Mouse (Mus musculus) cerebellum, adult 18-20 months (tissue): ENCODE results near the gene Ppp3cb.
A peak's percentile ranks its signal among the peaks of the same experiment; 100 is the strongest.

Experiments
- DNase-seq, 2 experiments: peaks; one replicate each; pipeline ENCODE4 v3.0.0; 2021

The Ppp3cb gene

DNA sequence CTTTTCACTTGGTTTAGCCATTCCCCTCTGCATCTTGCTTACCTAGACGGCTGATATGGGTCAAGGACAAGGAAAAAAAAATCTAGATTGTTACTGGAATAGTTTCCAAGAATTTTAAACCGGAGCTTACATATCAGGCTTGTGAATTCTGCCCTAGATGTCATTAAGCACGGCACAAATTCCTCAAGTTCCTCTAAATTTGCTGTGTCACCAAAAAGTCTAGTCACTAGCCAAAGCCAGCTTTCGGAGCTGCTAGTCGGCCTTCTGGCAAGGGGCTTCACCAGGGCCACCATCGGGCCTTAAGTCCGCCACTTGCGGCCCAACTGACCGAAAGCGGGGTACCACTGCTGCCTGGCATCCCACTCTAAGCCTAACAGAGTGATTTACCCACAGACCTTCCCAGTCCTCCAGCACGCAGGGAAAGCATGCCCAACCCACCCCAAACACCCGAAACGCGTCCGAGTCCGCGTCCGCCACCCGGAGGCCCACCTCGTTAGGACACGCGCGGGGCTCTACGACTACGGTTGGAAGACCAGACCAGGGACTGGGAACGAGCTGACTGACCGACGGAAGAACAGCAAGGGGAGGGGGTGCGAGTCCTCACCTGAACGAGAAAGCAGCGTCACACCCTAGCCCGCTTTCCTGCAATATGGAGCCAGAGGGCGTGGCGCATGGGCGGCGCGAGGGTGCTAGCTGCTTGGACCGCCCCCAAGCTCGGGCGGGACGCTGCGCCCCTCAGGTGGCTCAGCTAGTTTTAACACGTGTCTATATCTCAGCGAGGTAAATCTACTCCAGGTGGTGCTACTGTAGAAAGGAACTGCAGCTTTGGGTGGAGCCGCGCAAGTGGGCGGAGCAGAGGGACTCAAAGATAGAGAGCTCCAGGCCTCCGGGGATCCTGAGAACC, 66.8 kb downstream of the Ppp3cb start, which contains the start of gene Anxa7:
Anxa7 (minus strand) TSS at position 843 of the 904 bp plus-strand sequence.
- peak; percentile 73 to 75 for DNase-seq

DNA sequence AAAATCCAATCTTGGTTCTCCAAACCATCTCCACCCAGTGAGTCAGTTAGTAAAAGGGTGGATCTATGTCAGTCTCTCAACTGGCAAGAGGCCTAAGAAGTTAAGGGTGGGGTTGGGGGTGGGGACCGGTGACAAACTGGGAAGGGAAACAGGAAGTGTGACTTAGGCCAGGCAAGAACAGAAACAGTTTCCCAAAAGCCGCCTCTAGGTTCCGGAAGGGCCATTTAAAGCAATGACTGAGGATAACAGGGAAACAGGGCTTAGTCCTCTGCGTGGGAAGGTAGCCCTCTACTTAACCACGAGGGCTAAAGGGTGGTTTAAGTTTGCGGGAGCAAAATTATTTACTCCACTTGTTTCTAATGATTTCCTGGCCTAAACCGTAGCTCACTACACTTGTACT, 67.6 kb downstream of the Ppp3cb start:
- DNase-seq = peak in 1 of 2 experiments; percentile 13

DNA sequence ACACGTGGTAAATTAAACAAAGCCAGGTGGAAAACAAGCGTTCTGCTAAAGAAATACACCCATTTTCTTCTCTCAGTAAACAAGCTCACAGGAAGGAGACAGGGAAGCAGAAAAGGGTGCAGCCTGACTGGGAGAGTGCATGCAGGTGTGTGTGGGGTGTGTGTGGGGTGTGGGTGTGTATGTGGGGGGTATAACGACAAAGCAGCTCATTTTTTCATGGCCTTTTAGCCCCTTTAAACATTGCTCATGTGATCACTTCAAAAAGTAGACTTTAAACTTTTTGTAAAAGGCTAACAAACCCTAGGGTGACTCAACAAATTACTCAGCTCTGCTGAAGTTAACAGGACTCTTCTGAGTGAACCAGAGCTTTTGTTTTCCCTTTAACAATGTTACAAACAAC, 68.0 kb downstream of the Ppp3cb start:
- DNase-seq = no peak

DNA sequence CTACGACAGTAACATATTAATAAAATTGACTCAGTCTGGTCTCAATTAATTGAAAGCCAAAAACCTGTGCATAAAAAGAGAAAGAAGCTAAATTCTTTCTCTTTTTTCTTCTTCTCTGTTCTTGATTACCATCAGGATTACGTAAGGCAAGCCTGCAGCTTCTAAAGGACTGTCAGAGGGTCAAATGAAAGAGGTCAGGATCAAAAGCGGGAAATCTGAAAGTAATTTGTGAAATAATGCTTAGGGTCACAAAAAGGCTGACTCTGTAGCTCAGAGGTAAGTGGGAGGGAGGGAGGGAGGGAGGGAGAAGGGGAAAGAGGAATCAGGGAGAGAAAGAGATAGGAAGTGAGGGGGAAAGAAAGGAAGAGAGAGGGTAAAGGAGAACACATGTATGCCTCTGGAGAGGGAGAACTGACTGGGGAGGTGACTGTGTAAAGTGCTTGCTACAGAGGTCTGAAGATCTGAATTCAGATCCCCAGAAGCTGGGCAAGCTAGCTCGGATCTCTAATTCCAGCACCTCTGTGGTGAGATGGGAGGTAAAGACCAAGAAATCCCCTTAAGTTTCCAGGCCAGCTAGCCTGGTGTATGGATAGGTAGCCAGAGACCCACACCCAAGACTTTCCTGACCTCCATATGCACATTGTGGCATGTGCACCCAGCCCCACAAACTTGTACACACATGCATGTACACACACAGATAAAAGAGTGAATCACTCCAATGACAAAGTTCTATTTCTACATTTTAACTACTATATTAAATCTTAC, 68.9 kb downstream of the Ppp3cb start:
- no peak for DNase-seq

DNA sequence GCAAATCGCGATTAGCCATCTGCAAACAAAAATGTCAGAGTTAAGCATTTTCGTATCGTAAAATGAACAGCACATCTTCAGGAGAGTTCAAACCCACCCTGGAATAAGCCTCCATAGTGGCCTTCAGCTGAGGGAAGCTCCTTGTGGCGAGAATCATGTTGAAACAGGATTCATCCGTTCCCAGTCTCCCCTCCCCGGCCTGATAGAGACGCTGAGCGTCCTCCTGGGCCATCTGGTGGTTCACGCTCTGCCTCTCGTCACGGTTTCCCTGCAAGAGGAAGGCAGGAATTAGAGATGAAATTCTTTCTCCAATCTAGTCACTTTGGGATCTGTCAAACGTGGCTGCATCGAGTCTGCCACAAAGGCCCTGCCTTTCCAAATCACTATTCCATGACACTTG, 86.2 kb downstream of the Ppp3cb start:
- no peak for DNase-seq

DNA sequence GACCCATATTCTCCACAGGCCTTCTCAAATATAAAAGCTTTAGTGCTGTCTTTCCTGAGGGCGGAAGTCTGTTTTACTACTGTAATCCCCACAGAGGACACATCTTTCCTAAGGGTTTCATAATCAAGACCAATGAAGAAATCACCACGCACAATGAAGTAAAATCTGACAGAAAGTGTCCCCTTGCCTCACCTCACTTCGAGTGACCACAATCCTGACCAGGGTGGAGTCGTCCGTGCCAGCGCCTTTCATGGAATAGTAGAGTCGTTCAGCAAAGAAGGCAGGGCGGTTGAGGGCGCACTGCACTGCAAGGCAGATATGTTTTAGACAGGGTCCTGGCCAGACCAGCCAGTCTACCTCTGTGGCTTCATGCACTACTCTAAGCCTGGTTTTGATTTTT, 88.0 kb downstream of the Ppp3cb start:
- no peak for DNase-seq

DNA sequence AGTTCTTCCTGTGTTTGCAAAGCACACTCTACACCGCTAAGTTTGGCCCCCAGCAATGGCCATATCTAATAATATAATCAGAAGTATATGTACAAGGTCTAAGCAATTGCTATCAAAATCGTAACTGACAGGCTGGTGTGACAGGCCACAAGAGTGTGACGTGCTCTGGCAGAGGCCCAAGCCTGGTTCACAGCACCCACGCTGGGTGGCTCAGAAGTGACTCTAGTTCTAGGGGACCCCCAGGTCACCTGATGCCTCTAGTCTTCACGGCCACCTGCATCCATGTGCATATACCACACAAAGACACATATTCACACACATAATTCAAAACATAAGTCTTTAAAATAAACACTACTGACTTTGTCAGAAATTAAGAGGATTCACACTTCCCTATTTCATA, 93.4 kb downstream of the Ppp3cb start:
- DNase-seq = no peak

DNA sequence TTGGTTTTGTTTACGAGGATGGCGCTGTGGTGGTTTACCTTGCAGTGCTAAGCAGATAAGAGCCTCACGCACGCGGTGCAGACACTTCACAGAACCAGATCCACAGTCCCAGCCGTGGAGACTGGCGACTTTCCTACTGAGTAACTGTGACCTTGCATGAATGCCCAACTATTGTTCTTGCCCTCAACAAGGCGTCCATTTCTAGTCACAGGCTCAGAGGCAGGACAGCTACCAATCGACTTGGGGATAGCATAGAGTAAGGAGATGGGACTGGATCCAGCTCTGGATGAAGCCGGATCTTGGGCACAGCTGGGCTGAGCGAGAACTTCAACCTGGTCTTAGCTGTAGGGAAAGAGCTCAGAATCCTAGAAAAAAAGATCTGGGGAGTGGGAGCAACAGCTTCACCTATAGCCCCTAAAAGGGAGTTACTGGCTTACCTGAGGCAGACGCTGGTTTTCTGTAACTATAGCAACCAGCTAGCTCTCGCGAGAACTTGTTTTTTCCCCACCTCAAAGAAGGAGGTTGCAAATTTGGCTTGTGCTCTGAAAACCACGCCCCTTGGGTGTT, 94.5 kb downstream of the Ppp3cb start, which contains the start of gene Cfap70:
Cfap70 (minus strand) TSS at position 462 of the 567 bp plus-strand sequence.
- peak; percentile 18 to 29 for DNase-seq

DNA sequence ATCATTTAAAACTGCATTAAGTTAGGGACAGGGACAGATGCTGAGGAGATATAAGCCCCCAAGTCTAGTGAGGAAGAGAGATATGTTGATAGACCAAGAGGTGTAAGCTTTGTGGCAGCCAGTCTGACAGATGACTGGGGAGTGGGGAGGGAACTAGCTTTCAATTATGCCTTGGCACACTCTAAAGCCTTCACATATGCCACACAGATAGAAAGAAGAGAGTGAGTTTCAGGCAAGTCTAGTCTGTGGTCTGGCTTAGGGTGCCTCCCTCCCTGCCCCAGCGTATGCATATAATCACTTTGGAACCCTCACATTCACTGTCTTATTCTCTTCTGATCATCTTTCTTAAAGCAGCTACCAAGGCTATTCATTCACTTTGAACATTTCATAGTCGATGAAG, 95.1 kb downstream of the Ppp3cb start:
- DNase-seq = no peak
